Mouse (Mus musculus): ENCODE measurements around the gene Zfand3.

Gene Zfand3

DNA sequence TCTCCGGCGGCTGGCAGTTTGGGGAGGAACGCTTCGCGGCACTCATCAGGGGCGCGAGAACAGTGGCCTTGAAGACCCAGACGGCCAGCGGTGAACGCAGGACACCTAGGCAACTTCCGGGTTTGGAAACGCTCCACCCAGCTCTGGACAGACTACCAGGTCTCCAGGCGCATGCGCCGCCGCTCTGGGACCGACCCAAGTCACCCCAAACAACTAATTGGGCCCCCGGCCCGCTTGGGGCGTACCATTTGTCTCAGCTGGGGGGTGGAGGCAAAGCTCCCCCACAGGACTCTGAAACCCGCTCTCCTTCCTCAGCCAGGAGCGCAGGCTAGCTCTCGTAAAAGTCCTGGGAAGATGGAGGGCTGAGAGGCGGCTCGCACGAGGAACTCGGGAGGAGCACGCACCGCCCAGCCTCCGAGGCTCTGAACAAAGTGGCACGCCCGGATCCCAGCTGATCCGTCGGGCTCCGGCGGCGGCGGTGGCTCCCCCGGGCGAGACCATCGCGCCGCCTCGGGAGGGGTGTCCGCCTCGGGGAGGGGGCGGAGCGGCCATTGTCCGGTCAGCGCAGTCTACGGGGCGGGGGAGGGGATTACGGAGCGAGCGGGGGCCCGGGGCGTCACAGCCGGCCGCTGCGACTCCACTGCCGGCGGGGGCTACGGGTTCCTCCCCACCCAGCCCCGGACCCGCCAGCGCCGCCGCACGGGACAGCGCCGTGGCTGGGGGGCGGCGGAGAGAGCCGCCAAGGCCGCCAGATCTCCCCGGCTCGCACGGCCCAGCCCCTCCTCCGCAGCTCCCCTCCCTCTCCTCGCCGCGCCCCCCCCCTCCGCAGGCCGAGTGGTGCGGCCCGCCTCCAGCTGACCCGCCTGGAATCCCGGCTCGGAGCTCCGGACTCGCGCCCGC lies at the start of gene Zfand3:
TSS of gene Zfand3 (plus strand) at position 531 of the 900 bp plus-strand sequence.
- DNase-seq = peak; percentile 94

DNA sequence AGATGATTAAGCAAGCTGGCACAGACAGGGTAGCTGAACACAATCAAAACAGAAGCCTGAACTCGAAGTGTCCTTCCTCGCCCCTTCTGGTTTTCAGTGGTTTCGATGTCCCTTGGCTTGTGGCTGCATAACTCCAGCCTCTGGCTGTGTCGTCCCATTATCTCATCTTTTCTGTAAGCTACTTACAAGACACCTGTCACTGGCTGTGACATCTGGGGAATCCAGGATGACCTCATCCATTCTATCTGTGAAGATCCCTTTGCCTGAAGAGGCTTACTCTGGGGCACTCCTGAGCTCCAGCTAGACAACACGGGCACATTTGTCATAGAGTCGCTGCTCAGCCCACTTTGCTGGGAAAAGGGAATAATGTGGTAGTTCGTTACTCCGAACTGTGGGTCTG lies 48.7 kb upstream of the Zfand3 start:
- no peak for DNase-seq

DNA sequence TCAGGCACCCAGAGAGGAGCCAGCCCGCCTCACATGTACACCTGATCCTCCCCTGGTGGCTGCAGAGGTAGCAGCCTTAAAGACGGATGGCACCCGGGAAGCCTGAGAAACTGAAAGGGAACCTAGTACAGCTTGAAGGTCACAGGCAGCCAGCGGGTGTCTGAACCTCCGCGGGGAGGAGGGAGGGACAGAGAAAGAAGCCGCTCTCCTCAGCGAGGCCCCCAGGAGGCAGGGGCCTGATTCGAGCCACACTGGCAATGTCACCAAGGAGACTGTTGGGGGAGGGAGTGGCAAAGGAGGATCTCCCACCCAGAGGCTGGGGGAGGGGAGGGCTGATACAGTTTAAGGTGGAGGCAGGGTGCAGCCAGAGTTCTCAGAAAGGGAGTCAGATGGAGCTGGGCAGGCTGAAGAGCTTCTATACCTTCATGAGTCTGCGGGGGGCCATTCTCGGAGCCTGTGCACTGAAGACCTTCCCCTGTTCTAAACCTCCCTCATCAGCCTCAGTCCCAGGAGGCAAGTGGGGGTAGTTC lies 40.7 kb upstream of the Zfand3 start:
- no peak for DNase-seq

DNA sequence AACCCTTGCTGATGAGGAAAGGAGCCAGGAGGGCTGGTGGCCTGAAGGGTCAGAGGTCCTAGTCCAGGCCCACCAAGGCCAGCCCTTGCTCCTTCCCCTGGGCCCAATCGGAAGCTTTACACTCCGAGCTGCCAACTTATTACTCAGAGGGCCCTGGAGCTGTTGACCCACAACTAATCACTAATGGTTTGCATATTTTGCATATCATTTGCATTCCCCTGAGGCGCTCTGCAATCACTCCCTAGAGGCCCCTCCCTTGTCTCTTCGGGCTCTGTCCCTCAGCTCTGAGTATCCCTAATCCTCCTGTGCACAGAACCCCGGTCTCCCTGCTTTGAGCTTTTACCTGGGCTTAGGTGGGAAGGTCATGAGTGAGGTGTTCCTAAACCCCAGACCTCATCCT lies 39.0 kb upstream of the Zfand3 start:
- DNase-seq = no peak

DNA sequence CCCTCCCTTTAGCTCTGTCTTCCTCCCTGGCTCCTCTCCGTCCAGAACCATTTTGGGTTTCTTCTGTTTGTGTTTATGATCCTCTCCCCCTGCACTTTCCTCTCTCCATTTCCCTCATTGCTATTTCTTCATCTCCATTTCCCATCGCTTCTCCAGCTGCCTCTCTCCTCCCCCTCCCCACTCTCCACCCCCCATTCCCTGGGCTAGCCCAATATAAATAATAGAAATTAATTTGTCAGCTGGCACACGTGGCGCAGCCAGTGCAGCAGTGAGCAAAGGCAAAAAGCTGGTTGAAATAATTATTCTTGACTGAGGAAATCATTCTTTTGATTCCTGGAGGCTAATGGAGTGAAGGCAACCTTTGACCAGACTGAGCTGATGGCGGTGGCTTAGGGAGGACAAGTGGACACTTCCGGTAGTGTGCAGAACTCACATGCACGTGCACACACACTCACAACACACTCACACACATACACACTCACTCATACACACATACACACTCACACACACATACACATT lies 34.4 kb upstream of the Zfand3 start, which contains the start of gene Mdga1:
TSS of gene Mdga1 (minus strand) at position 51 of the 519 bp plus-strand sequence.
- no peak for DNase-seq

DNA sequence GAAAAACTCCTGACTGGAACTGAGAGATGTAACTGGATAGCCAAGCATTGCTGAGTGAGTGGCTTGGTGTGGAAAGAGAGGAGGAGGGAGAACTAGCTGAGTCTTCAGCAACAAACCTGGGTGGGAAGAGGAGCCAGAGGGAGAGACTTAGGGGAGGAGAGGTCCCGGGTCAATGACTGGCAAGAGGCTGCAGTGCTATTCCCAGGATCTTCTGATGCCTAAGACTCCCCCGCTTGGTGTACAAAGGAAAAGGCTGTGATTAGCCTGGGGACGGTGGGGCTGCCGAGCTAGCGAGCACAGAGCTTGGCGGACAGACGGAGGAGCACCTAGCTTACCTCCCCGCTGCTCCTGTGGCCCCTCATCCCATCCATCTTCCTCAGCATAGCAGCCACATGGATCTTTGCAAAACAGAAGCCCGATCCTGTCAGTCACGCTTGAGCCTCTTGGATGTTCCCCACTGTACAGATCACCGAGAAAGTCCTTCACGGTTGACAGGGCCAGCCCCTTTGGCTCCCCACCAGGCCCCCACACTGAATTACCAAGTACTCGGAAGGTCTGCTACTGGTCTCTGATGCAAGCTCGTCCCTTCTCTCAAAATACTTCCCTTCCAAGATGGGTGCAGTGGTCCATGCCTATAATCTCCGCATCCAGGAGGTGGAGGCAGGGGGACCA lies 32.6 kb upstream of the Zfand3 start:
- no peak for DNase-seq

DNA sequence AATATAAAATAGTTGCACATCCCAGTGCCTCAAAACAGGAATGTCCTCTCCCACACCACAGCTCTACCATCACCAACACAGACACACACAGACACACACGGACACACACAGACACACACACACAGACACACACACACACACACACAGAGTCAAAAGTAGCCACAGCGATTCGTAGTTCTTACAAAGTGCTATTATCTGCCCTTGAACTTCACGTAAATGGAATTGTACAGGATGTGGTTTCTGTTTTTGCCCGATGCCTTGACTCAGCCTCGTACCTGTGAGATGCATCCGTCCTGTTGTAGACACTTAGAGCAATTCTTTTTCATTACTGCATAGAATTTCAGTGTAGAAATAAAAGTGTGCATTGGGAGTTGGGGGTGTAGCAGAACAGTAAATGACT lies 31.3 kb upstream of the Zfand3 start:
- DNase-seq = no peak

DNA sequence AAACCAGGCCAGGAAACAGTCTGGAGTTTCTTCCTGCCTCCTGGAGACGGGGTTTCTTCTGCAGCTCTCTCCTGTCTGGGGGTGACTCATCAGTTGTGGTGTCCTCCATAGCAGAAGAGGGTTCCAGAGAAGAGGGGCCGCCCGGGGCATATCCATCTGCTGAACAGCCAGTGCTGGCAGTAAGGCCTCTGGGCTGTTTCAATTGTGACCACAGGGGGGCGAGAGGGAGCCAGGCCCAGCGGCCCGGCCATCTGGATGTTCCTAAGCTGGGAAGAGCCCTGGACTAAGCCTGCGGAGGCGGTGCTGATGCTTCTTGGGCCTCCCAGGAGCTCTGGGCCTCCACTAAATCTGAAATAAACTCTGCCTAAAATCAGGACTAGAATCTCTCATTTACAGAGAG lies 28.8 kb upstream of the Zfand3 start:
- DNase-seq = peak; percentile 98

DNA sequence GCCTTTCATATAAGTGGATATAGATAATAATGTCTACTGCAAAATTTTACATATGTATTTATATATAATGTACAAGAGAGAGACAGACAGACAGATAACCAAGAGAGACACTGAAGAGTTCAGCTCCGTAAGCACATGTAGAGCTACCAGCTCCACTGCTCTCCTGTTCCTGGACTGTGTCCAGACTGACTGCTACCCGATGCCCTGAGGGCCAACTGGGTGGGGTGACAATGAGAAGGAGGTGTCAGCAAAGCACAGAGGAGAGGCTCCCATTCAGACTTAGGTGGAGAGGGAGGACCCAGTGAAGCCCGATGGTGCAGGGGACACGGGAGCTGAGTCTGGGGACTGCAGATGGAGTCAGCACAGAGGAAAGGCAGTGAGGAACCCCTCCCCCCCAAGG lies 25.5 kb upstream of the Zfand3 start:
- no peak for DNase-seq

DNA sequence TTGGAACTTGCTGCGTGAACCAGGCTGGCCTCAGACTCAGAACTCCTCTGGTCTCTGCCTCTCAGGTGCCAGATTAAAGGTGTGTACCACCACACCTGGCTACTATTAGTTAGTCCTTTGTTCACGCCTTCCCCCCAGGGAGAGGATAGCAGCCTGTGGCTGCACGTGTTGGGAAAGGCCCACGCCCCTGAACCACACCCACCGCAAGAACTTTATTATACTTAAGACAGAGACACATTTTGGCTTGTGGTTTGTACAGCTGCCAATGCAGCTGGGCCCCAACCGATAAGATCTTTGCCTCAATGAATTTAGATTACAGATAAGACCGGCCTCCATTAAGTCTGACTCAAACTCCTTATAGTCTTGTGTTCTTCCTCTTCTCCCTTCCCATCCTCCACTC lies 24.7 kb upstream of the Zfand3 start:
- no peak for DNase-seq

DNA sequence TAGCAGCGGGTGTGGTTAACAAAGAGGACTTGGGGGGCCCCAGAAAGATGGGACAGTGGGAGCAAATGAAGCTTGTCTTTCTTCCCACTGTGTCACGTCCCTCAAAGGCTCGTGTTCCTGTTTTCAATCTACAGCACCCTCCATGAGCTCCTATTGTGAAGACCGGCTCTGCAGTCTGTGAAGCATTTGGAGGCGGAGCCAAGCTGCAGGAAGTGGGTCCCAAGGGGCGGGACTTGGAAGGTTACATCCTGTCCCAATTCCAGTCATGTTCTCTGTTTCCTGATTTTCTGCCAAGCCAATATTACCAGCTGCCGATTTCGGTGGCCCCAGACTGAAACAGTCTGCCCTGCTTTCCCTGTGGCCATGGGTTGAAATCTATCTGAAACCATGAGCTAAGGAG lies 23.0 kb upstream of the Zfand3 start:
- no peak for DNase-seq

DNA sequence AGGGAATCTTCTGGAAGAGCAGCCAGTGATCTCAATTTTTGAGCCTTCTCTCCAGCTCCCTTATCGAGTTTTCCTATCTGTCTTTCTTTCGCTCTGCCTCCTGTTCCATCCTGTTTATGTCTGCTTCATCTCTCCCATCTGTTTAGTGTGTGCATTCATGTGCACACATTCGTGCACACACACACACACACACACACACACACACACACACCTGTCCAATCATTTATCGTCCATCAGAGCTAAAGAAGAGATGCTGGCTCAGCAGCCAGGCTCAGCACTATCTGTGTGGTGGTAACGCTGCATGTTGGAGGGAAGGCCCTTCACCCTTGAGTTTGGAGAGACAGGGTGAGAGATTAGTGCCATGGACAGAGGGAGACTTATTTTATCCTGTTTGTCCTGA lies 21.3 kb upstream of the Zfand3 start:
- DNase-seq = no peak

DNA sequence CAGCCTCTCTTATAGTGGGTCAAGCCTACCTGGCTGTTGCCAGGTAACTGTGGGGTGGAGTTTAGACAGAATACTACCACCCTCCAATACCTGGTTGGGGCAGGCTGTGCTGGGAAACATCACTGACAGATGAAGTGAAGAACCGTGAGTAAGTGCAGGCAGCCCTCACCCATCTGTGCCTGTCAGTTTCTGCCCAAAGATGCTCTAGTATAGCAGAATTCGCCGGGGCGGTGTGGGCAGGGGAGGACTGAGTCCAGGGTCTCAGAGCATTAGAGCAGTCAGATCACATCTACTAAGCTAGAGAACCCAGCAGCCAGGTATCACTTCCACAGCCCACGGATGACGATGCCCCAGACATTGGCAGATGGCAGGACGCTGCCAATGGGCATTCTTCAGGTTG lies 19.6 kb upstream of the Zfand3 start:
- no peak for DNase-seq

DNA sequence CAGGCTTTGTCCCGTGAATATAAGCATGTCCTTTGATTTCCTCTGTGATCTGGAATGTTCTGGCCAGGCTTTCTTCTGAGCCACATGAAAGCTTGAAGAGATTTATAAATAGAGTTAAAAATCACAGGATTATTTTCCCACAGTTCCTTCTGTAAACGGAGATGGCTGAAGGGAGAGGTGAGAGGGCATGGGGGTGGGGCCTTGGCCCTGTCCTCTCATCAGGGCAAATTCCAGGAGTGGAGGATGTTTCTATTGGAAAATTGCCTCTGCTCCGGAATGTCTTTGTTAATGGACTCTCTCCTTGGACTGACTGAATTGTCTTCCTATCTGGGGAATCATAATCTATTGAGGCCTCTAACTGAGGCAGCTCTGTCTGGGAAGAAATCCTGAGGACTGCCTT lies 19.0 kb upstream of the Zfand3 start:
- DNase-seq = no peak

DNA sequence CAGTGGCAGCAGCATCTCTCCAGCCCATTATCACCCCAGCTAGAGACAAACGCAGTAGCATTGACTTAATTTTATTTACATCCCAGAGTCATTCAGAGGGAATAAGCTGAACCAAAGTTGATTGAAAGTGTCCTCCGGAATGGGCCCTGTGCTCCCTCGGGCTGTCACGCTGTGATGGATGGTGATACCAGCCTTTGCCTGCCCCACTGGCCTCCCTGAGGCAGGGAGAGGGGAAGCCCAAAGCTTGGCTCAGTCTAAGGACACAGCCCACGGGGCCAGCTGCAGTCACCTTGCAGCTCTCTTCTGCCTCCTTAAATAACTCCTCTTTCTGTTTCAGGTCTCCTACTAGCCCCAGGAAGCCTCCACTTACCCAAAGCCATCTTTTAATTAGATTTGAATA lies 16.4 kb upstream of the Zfand3 start:
- DNase-seq = no peak

DNA sequence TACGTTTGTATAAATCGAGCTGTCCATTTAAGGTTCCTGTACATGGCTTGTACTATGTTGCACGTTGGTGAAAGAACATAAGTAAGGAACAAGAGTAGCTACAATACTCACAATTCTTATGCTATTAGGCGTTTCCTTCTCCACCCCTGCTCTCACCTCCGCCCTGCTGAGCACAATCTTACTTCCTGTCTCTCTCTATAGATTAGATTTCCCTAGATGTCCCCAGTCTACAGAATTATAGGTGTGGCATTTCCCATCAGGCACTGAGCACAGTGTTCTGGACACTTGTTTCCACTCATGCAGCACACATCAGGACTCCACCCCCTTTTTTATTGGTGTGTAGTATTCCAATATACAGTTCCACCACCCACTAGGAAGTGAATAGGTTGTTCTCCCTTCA lies 14.9 kb upstream of the Zfand3 start:
- no peak for DNase-seq

DNA sequence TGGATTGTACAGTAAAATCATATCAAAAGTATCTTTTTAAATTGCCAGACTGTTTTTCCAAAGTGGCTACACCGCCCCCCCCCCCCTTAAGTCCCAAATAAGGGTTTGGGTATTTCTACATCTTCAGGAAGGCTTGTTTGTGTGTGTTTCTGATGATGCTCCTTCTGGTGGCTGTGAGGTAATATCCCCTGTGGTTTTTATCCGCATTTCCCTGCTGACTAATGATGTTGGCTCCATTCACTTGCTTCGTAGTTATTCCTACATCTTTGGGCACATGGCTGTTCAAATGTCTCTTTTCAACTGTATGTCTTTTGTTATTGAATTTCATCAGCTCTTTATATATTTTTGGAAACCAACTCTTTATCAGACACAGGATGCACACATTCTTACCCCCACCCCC lies 14.4 kb upstream of the Zfand3 start:
- DNase-seq = no peak

DNA sequence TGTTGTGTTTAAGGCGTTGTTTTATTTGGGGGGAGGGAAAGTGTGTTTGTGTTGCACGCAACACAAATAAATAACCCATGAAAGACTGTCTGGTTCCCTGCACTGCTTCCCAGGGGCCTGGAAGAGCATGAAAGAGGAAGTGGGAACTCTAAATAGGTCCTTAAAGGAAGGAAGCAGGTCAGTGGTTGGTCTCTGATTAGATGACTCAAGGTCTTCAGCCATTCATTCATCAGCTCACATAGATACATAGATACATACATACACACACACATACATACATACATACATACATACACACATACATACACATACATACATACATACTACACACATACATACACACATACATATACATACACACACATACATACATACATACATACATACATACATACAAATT lies 13.7 kb upstream of the Zfand3 start:
- no peak for DNase-seq

DNA sequence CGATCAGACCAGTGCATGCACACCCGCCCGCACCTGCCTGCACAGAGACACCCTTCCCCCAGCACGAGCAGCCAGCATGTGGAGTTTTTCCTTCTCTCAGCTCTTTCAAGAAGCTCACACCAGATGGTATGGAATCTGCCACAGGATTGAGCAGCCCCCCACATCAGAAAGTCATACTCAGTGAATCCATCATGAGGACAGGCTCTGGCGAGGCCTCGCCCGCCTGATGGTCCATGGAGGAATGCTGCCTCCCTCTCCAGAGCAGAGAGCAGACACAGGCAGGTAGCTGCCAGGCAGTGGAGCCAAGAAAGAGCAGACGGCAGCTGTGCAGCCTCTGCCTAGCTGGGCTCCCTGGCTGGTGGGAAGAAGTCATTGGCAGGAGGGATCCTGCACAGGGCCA lies 11.0 kb upstream of the Zfand3 start:
- no peak for DNase-seq

DNA sequence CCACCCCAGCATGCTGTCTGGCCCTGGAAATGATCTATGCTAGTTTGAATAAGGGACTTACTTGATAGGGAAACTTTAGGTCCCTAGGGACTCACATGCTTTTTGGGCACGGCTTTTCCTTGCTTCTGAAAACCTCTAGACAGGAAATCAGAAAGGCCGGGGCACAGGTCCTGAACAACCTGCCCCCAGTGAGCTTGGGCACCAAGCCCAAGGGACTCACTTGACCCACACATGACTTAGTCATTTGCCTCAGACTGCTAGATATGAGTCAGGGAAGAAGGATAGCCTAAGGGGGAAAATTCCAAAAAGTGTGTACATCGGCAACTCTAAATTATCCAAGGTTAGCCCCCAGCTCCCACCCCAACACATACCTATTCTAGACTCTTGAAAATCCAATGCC lies 10.5 kb upstream of the Zfand3 start:
- no peak for DNase-seq

DNA sequence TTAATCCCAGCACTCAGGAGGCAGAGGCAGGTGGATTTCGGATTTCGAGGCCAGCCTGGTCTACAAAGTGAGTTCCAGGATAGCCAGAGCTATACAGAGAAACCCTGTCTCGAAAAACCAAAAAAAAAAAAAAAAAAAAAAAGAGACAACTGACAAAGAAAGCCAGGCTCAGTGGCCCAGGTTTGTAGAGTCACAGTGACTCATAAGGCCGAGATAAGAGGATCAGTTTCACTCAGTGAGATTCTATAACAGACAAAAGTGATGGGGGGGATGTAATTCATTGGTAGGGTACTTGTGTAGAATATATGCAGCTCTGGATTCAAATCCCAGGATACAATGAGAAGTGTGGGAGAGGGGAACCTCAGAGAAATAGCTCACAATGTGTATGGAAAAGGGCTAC lies 10.1 kb upstream of the Zfand3 start:
- no peak for DNase-seq

DNA sequence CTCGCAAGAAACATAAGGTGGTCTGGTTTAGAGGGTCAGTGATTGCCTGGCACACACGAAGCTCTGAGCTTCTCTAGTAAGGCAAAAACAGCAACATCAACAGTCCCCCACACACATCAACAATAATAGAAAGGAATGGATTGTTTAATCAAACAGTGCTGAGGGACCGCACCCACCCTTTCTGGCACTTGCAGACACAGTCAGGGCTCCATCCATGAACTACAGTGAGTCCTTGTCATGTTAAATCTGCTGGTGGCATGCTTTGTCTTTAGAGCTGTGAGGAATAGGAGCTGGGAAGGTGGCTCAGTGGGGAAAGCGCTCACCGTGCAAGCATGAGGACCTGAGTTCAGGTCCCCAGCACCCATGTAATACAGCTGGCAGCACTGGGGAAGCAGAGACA lies 8.5 kb upstream of the Zfand3 start:
- no peak for DNase-seq

DNA sequence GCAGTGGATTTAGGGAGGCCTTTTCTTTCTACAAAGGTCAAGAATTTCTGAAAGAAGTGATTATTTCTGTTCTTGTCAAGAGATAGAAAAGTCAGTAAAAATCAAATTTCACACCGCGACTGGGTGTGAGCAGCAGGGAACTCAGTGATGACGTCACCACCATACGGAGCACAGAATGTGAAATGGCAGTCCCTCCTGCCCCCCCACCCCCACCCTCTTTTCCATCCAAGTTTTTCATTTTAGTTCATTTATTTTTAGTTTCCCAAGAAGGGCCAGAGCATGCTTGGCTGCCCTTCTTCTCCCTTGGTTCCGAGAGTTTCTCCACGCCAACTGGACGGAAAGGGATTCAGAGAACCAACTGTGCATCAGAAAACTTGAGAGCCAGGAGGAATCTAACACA lies 6.8 kb upstream of the Zfand3 start:
- DNase-seq = no peak

Data from cerebellum, adult 9-10 months (tissue).